Mouse (Mus musculus) thymus, postnatal 14 days (tissue): ENCODE data around the gene Dennd1b.

Experiments used
- DNase-seq: peaks from one replicate; pipeline ENCODE4 v3.0.0; 2021

The Dennd1b gene

GRCm38 (mm10) chr1:138963161-138963867 is at the start of gene Dennd1b:
TSS of gene Dennd1b (plus strand) at chr1:138963435.
- DNase-seq = peak; percentile 88

GRCm38 (mm10) chr1:138915596-138915995 is 47.6 kb upstream of the Dennd1b start:
- DNase-seq = no peak

- DNase-seq = no peak
These were observed 43.6 kb upstream of the Dennd1b start for GRCm38 (mm10) chr1:138919601-138920000.

GRCm38 (mm10) chr1:138920082-138920481 is 43.2 kb upstream of the Dennd1b start:
- no peak for DNase-seq

GRCm38 (mm10) chr1:138920799-138921198 is 42.4 kb upstream of the Dennd1b start:
- DNase-seq = no peak

GRCm38 (mm10) chr1:138922886-138923285 is 40.3 kb upstream of the Dennd1b start:
- no peak for DNase-seq

DNA sequence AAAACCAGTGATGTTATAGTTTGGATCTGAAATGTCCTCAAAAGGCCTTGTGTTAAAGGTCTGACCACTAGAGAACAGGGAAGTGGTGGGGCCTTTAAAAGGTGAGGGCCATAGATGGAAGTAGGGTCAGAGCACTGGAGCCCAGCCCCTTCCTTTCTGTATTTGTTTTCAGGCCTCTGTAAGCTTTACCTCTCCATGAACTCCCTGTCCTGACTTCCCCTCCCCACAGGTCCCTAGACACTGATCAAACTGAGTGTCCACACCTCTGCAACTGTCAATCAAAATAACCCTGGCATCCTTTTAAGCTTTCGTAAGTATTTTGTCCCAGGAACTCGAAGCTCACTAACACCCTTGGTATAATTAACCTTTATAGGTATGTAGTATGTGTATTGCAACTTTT is 39.0 kb upstream of the Dennd1b start:
- DNase-seq = no peak

DNA sequence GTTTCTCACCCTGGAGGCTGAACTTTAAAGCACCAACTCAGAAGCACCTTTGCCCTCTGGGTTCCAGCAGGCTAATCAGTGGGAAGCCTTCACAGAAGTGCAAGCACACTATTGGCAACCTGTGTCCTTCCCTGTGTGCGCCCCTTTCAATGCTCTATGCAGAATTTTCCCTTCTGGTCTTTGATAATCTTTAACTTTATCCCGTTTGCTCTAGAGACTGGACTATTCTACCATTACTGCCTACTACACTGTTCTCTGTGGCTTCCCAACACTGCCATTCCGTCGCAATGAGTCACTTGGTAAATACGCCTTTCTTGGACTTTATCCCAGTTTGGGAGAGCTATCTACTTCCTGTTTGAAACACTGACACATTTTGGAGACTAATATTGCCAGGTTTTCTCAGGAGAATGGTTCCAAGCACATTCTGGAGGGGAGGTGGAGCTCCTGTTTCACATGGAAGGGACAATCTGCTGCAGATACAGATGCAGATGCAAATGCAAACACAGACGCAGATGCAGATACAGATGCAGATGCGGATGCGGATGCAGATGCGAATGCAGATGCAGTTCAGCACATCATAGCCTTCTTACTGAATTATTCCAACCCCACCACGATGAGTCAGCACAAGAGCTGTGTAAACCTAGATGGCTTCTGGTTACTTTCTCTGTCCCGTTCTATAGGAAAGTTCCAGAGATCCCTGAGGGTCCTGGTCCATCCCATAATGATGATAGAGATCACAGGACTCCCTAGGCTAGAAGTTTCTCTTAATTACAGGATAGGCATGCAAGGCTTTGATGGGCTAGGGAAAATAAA is 34.4 kb upstream of the Dennd1b start:
- no peak for DNase-seq

DNA sequence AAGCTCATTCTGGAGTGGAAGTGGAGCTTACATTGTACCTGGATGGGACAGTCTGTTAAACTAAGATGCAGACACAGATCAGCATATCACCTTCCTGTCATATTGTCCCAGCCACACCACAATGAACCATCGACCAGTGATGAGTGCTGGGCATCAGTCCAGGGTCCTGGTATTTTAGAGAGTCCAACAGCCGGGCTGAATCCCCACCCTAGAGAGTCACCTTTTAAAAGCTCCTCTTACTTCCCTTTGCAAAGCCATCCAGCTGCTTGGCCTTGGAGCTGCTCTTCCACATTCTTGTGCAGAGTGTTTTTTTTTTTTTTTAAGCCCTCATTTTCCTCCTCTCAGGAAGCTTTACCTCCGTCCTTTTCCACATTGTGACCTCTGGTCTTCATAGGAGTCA is 33.2 kb upstream of the Dennd1b start:
- DNase-seq = no peak

GRCm38 (mm10) chr1:138930856-138931255 is 32.4 kb upstream of the Dennd1b start:
- no peak for DNase-seq

DNA sequence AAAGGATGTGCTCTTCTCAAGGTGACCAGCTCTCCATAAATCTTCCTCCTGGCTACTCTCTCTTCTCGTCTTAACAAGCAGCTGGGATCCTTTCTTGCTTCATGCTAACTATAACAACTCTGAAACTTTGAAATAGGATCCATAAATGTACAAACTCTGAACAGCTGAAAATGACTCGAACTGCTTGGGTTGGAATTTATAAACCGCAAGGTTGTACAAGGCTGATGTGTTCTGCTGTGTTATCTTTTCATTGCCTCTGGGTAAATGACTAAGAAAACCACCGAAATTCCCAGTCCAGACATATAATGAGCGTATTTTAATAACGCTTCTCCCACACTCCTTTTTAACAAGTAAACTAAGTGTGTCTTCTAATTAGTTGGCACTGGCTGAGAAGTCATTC is 27.1 kb upstream of the Dennd1b start:
- no peak for DNase-seq

DNA sequence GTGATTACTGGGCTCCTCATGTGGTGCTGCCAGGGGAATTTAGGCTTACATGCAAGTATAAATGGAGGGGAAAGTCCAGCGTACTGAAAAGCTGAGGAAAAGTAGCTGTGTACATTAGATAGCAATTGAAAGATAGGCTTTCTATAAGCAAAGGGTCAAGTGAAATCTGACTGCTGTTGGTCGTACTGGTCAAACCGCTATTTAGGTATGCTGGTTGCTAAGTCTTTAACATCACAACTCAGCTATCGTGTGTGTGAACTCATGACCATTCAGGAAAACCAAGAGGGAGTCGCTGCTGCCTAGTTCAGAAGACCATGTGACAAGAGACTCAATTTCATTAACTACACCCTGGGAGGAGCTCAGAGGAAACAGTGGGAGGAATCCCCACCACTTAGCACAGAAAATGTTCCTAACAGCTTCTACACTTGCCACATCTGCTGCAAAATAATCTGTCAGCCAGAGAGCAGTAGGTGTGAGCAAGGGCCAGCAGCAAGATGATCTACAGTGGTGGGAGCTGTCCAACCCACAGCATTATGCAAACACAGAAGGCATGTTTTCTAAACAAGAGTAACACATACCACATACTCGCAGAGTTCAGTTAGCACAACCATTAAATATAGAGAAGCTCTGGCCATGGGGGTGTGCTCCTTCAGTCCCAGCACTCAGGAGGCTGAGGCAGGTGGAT is 25.4 kb upstream of the Dennd1b start:
- DNase-seq = no peak

DNA sequence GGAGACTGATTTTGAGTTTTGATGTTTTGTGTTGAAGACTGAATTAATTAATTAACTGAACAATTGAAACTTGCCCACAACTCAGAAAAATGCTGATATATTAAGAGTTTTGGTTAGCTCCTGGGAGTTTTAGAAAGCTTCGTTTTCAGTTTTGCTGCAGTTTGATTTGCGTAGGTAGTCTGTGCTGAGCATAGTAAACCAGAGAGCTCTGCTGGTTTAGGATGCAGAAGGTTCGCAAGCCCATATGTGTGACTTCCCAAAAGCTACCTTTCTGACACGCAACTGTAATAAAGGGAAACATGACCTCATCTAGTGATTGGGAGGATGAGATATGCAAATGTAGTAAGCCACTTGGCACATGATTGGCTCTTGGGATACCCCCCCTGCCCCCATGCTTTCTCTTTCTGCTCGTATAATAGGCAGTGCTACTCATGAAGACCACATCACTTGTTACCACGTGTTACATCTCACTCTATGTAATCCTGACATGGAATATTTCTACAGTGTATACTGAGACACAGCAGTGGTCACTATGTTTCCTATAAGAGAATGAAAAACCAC is 23.6 kb upstream of the Dennd1b start:
- DNase-seq = peak; percentile 32

DNA sequence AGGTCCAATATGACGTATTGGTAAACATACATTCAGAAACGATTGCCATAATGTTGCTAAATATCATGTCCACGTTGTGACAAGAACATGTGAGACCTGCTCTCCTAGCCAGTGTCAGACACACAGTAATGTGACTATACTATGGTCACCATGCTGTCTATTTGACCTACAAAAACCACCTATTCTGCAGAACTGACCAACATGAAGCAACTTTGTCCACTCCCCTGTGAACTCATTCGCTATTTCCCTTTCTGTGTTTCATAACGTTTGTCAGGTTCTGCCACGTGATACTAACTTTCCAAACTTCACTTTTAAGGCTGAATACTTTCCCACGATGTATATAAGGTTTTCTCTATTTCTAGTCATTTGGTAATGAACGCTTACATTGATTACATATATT is 22.8 kb upstream of the Dennd1b start:
- DNase-seq = no peak

DNA sequence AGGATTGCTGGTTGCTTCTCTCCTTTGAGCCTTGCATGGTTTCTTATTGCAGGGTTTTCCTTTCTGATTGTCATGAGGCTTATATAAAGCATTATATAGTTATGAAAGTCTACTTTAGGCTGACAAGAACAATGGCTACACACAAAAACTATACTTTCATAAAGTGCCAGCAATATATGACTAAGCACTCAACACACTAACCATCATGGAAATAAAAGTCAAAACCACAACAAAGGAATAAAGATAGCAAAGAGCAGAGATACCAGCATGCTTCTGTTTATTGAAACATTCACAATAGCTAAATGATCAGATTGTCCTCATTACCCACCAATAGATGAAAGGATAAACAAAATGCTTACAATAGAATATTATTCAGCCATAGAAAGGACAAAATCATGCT is 11.1 kb upstream of the Dennd1b start:
- DNase-seq = no peak

- no peak for DNase-seq
These were observed 8.3 kb upstream of the Dennd1b start for GRCm38 (mm10) chr1:138954978-138955377.

DNA sequence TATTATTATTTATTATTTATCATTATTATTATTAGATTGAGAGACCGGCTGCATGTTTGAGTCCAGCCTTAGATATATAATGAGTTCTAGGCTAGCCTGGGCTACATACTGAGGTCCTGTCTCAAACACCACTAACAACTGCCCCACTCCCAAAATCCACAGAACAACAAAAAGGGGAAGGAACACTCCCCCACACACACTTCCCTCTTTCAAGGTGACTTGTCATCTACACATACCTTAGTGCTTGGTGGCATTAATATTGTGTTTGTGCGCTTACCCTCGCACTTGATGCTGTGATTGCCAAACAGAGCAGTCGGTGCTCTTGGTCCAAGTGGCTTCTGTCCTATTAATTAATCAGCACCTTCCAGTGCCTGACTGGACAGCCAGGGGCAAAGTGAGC is 7.8 kb upstream of the Dennd1b start:
- no peak for DNase-seq

DNA sequence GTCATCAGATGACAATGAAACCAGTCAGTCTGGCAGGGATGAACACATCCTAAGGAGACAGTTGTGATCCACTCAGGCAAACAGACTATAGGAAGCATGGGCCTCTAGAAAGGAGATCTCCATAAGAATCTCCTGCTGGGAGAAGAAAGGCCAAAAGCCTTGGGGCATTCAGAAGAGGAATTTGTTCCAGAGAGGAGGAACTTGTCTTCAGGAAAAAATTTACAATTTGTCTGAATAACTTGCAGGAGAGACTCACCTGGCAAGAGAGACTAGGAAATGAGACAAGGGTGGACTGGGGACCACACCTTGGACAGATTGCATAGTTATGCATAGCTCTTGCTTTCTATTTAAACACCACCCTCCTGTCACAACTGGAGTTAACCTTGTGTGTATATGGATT is 6.7 kb upstream of the Dennd1b start:
- no peak for DNase-seq

- no peak for DNase-seq
These were observed 6.1 kb upstream of the Dennd1b start for GRCm38 (mm10) chr1:138957111-138957510.

GRCm38 (mm10) chr1:138958863-138959262 is 4.4 kb upstream of the Dennd1b start:
- no peak for DNase-seq

GRCm38 (mm10) chr1:138959903-138960483 is 3.2 kb upstream of the Dennd1b start:
- DNase-seq = no peak

DNA sequence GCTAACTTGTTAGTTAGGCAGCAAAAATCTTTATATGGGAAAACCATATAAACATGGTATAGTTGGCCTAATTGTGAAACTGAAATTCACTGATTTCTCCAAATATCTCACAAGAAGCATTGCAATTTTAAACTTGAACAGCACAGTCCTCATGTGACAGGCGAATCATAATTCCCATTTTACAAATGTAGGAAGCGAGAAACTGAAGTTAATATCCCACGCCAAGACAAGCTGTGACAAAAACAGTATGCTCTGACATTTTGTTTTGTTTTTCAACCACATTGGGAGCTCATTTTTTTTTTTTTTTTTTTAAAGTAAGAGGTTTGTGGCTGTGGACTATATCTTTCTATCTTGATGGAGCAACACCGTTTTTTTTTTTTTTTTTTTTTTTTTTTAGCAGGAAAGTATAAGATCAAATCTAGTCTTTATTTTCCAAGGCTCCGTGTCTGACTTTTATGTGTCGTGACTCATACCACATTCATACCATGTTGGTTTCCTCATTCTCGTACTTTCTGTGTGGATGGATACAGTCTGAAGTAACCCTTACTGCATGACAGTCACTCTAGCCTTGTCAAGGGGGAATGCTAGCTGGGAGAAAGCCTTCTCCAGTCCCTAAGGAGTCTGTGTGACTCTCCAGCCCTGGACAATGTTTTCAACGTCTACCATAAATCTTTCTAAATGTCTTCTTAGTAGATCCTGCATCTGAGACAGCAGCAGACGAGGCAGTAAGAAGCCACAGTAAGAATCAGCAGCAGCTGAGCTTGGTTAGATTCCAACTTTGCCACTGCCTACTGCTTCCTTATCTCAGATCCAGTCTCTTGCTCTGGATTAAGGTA is 751 bp upstream of the Dennd1b start:
- no peak for DNase-seq
